Comparison of ENCODE assay signal across 13 mouse cellular contexts in genomic region chr9:71643611-71644010, GRCm38 (mm10). TPM values are rescaled to one million over a fixed set of nuclear protein-coding genes. Genes with fewer than 3 reads are reported as not detected.
"Had no signal": no experiment of that assay in that cellular context is flagged by ENCODE, and none has a peak within 500 bp of the region (broad histone marks: within the 10 kb centered on the region; RNA-seq: fewer than 3 reads in every experiment).

No protein-coding gene starts in this region.

- H3K27ac ChIP-seq: limb, embryonic 15.5 days; midbrain, embryonic 12.5 days; neural tube, embryonic 15.5 days had no signal

- H3K4me2 ChIP-seq: limb, embryonic 15.5 days; lung, embryonic 14.5 days; midbrain, embryonic 12.5 days; neural tube, embryonic 15.5 days had no signal

- H3K4me3 ChIP-seq: limb, embryonic 15.5 days; midbrain, embryonic 12.5 days; neural tube, embryonic 15.5 days had no signal

- H3K4me1 ChIP-seq: midbrain, embryonic 12.5 days; neural tube, embryonic 15.5 days had no signal

- ATAC-seq: intestine, embryonic 16.5 days had no signal

- H3K9me3 ChIP-seq: limb, embryonic 15.5 days; midbrain, embryonic 12.5 days; neural tube, embryonic 15.5 days had no signal

- H3K36me3 ChIP-seq: midbrain, embryonic 12.5 days; neural tube, embryonic 15.5 days had no signal

- DNase-seq: kidney, adult 8-10 months; kidney, postnatal 10 days; lung, embryonic 14.5 days; lung, postnatal 14 days; right cerebral cortex, adult 18-20 months; right cerebral cortex, postnatal 25 days; thymus, adult 2 months; thymus, postnatal 25 days had no signal

- H3K27me3 ChIP-seq: limb, embryonic 15.5 days; midbrain, embryonic 12.5 days; neural tube, embryonic 15.5 days had no signal

- H3K9ac ChIP-seq: limb, embryonic 15.5 days; lung, embryonic 14.5 days; midbrain, embryonic 12.5 days; neural tube, embryonic 15.5 days had no signal

RNA-seq across cellular contexts. Expression of gene Myzap, which starts 51.5 kb away (rescaled TPM):
- total RNA-seq: megakaryocyte-erythroid progenitor cell, adult 5-6 weeks had no signal
